Mouse (Mus musculus) embryo, embryonic 11 days (tissue): ENCODE data around the gene Map2.

ENCODE experiments used
- DNase-seq: peaks from one replicate; pipeline ENCODE4 v3.0.0-alpha.2; 2015

Map2 gene

DNA sequence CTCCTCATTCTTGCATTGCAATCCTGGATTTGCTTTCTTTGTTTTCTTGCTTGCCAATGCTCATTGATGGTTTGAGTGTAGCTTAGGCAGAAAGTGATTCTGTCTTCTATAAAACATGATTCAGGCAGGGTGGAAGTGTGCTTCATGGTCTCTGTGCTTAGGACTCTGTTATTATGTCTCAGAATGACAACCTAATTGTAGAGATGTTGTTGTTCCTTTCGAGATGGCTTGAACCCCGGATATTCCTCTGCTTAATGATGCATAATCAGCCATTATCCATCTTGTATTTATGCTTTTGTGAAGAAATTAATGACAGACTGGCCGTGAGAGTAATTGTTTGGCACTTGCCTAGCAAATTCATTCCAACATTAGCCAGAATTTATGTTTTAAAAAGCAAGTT lies 31.8 kb downstream of the Map2 start:
- DNase-seq: no peak

DNA sequence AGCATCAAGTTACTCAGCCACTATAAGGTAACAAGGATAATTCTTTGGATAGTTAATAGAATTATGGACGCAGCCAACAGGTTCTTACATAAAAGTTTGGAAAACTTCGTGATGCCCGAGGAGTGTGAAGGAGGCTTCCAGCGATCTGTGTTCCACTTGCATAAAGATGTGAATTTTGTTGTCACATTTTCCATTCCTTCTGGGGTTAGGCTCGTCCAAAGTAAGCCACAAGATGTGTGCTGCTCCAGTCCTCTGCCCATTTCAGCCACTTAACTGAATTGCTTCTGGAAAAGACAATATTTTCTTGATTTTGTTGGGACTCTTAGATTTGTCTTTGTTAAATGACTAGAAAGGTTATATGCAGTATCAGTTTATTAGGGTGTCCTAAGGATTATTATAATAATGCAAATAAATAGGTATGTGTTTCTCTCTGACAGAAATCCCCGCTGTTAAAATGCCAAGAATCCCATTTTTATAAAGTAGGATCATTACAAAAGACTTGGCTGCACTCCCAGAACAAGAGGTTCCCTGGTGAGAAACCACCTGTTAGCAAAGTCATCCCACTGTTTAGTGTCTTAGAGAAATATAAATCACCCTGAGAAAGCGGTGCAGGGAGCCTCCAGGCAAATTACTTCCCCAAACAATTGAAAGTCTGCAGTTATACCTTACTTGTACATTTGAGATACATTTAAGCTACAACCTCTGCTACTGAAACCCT lies 36.2 kb downstream of the Map2 start:
- no peak for DNase-seq

DNA sequence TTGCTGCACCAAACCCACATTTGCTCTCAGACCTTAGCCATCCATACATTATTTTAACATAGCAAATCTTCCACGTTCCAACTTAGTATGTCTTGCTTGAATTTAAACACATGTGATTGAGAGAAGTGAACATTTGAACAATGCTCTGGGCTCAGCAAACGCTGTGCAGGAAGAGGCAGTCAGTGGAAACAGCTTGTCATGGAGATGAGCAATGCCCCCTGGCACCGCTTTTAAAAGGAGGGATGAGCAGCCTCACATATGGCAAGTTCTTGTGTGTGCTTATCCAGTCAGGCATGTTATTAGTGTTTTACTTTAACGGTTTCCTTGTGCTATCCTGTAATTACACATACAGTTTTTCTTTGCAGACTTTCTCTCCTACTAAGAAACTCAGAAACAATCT lies 46.4 kb downstream of the Map2 start:
- no peak for DNase-seq

DNA sequence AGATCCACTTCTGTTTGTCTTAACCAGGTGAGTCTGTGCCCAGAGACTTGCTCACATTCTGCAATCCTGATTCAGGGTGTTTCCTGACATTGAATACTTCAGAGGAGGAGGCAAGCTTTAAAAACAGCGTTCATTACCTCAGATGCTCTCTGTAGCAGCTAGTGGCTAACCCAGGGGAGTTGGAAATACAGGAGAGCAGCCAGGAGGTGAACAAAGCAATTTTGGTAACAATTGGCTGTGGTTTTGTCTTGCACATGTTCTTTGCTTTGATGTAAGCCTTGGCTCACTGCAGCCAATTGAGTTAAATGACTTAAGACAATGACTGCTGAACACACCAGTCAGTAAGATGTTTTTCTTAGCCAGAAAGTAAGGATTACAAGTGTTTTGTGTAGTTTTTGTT lies 48.3 kb downstream of the Map2 start:
- no peak for DNase-seq

DNA sequence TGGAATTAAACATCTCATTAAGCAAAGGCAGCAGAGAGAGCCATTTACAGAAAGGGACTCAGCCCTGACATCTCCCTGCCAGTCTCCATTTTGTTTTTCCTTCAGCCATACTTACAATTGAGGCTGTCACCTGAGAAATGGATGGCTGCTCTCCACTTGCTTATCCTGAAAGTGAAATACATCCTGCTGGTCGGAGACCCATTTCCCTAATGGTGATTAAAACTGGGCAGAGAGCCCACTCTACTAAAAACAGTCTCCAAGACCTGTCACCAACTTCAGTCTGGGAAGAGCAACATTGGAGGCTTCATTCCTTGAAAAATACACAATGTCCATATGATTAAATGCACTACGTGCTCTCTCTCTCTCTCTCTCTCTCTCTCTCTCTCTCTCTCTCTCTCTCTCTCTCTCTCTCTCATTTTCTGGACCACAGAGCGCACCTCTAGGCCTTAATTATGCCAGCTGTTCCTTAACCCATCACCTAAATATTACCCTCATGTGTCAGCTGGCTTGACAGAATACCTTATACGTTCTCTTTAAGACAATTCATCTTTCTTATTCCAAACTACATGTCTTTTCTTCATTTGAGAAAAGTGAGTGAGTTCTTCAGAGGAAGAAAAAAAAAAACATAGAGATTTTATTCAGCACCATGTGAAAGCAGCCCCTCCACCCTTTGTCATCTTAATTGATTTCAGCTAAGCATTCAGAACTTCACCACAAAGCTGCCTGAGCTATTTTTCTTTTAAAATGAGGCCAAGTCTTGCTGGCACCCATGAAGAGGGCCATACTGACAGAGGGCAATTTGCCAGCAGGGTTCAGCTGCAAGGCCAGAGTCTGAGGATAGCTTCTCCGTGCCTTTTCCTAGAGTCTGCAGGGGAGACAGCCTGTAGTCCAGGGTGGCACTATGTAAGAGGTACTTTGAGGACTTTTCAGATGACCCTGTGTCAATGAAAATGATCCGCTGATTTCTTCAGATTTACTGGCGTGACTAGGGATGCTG lies 51.6 kb downstream of the Map2 start:
- no peak for DNase-seq

DNA sequence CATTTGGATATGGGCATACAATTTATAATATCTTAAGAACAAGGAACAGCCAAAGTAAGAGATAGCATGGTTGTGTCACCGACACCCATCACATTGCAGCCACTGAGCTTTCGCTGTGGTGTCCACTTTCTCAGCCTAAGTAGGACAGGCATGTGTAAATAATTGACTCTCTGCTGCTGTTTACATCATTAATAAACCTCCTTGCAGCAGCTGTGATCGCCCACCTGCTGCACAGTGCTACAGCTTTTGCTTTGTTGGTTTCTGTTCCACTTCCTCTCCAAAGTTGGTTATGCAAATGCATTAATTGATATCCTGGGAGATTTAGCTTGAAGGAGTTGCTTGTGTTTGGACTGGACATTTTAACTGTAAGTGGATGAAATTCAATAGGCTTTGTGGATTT lies 53.1 kb downstream of the Map2 start:
- DNase-seq: no peak

DNA sequence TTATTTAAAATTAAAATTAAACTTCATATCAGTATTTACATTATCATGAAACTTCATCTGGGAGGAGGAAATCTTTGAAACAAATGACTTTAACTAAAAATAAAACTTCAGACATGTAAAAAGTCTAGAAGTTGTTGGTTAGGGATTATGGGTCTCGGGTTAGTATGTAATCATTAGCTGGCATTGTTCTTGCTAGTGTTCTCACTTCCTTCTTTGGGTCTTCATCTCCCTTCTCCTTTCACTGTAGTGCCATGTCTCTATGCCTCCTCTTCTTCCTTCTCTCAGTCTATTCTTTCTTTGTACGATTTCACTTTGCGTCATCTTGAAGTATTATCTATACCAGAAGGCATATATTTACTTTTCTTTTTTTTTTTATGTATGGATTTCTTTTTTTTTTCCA lies 55.3 kb downstream of the Map2 start:
- DNase-seq: no peak

DNA sequence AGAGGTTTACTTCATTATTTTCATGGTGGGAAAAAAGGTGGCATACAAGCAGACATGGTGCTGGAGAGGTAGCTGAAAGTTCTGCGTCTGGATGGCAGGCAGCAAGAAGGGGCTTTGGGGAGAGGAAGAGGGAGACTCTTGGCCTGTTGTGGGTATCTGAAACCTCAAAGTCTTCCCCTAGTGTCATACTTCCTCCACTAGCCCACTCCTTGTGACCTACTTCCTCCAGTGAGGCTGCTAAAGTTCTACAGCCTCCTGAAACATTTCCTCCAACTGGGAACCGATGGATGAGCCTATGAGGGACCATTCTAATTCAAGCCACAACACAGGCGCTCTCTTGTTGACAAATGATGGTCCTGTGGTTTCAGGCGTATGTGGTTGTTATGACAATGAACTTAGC lies 56.9 kb downstream of the Map2 start:
- DNase-seq: no peak

DNA sequence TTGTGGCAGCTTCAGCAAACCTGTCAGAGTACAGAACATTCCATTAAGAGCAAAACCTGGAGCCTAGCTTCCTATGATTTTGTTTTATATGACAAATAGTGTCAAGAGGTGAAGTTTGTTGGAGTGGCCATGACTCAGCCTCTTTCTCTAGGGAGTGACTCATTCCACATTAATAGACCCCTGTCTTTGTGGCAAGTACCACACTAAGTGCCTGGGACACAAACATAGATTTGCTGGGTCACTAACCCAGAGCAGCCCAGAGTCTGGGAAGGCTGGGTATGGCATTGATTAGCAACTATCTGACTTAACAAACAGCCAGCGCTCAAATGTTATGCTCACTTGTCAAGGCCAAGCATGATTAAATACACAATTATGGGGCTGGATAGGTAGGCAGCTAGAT lies 69.8 kb downstream of the Map2 start:
- no peak for DNase-seq

DNA sequence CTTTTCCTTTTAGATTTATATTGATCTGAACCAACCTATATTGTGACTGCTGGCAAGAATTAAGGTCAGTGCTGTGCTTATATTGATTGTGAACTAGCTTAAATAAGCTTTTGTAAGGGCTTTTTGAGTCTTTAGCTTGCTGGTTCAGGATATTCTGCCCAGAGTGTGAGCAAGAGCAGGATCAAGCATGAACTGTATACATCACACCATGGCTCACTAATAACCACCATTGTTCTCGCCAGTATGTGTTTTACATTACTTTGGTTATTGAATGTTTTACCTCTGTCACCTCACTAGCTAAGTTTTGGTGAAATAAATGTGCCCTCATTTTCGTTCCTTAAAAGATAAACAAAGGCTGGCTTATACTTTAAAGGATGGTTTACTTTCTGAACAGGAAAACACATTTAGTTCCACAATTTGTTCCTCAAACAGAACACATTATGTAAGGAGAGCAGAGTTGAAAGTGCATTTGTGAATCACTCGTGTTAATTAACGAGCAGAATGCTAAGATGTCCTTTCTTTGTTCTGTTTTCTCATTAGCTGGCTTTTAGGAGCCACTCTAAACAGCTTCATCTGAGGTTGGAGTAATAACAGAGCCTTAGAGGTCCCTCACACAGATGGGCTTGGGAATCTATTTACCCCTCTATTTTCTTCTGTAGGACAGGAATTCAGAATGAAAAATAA lies 76.7 kb downstream of the Map2 start:
- DNase-seq: no peak

DNA sequence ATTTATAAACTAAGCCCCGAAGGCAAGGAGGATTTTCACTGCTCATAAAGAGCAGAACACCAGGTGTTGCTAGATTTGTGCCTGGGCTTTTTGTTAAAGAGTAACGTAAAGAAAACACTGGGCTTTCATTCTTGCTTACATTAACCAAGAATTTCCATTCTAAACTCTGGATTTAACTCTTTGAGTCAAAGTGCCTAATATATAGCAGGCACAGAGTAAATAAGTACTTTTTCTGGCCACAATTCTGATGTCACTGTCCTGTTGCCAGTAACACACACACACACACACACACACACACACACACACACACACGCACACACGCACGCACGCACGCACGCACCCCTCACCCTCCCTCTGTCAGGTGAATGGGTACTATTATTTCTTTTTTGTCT lies 77.3 kb downstream of the Map2 start:
- no peak for DNase-seq

DNA sequence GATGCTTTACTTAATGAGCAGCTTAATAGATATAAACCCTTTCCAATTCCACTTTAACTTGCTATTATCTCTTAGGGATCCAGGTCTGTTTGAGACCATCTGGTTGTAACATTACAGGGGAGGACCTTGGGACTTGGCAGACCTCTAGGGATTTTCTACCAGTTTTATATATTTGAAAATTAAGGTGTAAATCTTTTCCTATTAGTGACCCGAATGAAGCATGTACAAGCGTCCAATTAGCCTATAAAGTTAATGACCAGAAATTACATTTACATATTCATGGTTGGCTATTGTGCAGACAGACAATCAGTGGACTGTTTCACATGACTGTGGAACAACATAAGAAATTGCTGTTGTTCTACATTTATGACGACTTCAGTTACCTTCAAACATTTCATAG lies 88.1 kb downstream of the Map2 start:
- DNase-seq: no peak

DNA sequence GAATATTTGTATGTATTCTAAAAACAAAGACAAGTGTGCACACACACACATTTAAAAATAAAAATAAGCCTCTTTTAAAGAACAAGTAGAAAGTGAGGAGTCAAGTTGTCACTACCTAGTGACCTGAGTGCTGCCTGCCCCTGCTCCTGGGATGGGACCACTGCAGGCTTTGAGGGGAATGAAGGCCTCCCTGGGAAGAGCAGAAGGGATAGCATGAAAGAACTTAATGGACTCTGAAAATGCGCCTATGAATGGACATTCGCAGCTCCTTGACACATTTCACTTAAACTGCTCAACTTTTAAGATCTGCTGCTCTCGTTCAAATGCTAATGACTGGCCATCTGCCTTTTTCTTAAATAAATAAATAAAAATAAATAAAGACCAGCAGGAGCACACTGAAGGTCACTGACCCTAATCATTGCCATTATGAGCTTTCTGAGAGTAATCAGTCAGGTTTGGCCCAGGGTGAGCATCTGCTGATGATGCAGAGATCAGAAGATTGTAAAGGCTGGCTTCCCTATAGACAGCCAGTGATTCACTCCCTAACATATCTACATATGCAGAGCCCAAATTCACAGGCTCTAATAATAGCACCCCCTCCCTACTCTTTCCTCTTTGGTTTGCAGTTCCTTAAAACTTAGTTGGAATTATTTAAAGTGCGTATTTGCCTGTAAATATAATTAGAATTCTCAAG lies 91.3 kb downstream of the Map2 start:
- DNase-seq: peak; percentile 39

DNA sequence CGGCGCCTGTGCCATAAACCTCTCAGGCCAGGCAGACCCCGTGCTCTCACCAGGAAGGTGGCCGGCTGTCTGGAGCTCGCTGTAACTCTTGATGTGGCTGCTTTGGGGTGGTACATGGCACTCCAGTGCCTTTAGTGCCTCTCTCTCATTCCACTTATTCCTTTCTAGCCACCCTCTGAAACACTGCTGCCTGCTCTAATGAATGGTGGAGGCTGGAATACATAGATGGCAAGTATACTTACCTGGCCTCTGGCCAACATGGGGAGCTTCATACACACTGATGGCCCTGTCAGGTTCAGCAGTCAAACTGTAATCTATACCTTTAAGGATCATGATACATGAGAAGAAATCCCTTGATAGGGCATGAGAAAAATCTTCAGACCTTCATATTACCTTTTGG lies 102.6 kb downstream of the Map2 start:
- DNase-seq: no peak

DNA sequence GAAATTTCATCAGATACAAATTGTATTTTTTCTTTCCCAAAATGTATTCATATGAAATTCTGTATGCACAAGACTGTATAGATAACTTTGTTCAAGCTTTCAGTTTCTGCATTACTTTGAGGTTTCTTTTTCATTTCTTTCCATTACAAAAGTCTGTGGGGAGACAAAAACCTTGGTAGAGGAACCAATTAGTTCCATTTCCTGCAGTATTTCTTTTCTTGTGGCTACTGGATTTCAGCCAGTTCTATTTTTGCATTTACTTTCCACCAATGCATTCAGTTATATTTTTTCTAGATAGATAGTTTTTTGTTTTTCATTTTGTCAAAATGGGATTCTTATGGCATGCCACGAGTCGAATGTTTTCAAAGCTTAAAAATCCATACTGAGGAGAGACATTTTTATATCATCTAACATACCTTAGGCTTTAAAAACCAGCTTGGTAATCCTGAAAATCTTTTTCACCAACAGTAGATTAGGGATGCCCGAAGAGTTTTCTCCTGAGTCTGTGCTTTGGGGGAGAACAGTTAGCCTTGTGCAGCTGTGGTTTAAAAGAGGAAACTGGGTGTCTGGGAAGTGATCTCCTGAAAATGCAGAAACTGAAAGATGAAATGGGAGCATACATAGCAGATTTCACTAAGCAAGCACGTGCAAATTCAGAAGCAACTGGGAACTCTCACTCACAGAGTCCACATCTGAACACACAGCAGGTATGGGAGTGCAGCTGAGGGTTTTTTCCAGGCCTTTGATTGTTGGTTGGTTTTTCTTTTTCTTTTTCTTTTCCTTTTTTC lies 104.3 kb downstream of the Map2 start:
- no peak for DNase-seq

DNA sequence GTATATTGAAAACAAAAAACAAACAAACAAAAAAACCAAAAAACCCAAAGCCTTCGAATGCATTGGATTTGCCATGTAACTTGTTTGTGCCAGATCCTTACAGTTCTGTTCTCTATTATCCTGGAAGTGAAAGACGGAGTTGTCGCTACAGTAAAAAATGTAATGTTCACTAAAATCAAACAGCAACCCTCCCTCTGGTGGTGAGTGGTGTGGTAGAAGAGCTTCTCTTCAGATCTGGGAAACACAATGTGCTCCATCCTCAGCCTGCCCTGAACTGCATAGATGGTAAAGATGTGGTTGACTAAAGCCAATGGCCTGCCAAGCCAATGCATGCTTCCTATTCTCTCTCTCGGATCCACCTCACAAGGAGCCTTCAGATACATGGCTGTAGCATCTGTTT lies 105.1 kb downstream of the Map2 start:
- DNase-seq: no peak

DNA sequence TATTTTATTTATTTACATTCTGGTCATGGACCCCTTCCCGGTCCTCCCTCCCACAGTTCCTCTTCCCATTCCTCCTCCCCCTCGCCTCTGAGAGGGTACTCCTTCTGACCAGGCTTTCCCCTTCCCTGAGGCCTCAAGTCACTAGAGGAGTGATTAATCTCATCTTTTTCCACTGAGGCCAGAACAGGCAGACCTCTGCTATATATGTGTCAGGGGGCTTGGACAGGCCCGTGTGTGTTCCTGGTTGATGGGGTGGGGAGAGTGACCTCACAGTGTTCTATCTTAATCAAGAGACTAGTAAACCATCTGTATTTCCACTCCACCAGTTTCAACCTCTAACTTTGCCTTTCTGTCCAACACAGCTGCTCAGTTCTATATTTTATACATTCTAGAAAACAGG lies 107.4 kb downstream of the Map2 start:
- peak; percentile 21 for DNase-seq

DNA sequence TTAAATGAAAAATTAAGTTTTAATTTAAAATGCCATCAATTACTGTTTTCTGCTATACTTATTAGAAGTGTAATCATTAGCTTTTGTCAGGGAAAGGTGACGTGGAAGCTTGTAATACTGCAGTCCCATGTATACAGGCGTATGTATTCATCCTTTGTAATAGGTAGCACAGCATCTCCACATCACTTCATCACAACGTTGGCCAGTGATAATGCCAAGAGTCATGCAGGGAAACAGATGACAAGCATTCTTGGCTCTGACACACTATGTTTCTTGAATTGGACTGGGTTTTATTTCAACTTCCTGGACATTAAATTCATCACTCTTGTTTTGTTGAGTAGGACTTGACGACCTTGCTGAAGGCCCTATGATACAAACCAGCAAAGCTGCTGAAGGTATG lies 113.9 kb downstream of the Map2 start:
- DNase-seq: no peak

DNA sequence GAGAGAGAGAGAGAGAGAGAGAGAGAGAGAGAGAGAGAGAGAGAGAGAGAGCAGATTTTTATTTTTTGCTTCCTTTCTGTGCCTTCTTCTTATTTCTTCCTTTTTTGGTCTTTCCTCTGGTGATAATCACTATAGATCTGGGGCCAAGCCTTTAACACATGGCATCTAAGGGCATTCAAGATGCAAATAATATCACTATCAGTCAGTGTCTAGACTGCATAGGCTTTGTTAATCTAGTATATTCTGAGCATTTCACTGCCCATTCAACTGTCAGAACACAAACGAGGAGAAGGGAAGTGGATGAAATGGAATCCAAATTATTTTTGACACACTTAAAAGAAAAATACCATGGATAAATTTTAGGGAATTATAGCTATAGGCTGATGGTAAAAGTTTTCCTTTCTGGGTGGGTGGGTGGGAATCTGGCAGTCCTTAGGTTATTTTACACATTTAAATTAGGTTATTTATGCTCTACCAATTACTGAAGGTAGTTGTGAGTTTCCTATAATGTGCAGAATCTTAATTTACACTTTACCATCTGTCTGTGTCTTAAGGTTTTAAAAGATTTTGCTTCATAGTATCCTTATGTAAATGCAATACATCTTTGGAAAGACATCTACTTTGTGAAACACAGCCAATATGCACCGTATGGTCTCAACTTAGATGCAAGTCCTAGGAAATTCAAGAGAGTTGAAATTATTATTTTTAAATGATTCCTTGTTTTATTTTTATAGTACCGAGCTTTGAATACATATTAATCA lies 117.2 kb downstream of the Map2 start:
- DNase-seq: no peak

DNA sequence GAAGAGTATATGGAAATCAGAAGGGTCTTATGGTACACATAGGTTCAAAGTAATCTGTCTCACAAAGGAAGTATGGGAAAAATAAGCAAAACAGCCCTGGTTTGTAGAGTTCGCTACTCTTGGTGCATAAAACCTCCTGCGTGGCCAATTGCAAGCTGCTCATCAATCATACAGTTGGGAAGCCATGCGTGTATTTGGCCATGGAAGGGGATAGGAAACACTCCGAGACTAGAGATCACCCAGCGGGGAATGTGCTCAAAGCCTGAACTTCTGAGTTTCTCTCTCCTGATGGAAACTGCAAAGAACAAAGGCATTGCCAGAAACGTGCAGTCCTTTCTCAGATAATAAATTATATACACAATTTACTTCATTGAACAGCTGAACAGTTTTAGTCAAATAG lies 124.3 kb downstream of the Map2 start:
- DNase-seq: no peak

DNA sequence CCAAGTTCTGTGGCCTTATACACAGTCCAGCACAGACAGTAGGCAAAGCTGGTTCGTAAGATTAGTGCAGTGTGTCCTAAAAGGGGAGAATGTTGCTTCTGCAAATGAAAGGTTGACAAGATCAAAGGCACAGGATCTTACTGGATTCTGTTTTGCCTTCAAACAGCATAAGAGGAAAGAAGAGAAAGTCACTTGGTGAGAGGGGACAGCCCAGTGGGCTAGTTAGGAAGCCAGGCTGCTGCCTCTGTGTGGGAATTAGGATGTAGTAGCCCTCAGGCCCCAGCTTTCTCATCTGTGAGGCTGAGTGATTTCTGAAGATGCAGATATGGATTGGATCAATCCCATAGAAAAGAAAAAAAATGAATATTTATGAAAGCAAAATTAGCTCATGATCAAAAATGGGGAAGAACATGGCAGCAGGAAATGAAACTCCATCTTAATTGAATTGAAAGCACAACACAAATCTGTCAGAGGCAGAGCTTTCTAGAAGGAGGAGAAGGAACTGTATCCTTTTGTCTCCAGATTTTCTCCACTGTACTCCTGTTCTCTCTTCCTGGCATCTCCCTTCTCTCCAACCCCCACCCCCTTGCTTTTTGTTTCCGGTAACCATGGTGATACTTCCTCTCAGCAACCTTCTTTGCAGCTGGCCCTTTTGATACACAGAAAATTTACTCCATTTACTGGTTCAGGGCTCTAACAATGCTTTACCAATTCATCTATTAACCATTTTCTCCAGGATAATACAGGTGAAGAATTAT lies 145.5 kb downstream of the Map2 start:
- peak; percentile 61 for DNase-seq
